Mouse (Mus musculus): ENCODE data around the gene Lrfn4. TPM values are rescaled to one million over a fixed set of nuclear protein-coding genes. Genes with fewer than 3 reads are reported as not detected.
"Not testable (repeated sequence)": the region's sequence is repeated elsewhere in the genome, so short reads cannot be mapped to it uniquely, and the experiment has no call there.

Lrfn4 gene
- polyA plus RNA-seq, 1 experiment from 2014 or later, result 13.3 TPM

- Histone ChIP-seq H3K36me3 (replicated peaks) (no peaks in the 10 kb centered on the region), H3K9ac (no peak overlapping the region), H3K4me3 (replicated peaks) (no peak overlapping the region), H3K27ac (no peak overlapping the region), H3K4me1 (no peaks in the 10 kb centered on the region), H3K4me2 (no peak overlapping the region), H3K27me3 (no peaks in the 10 kb centered on the region), H3K9me3 (no peaks in the 10 kb centered on the region)
- WGBS, result 93% methylated on average over 4 of the region's 4 CpGs
- no peak for ATAC-seq (ENCODE audit: low FRiP score)
Measured at GRCm38 (mm10) chr19:4605654-4606053, 9.8 kb downstream of the Lrfn4 start.

DNA sequence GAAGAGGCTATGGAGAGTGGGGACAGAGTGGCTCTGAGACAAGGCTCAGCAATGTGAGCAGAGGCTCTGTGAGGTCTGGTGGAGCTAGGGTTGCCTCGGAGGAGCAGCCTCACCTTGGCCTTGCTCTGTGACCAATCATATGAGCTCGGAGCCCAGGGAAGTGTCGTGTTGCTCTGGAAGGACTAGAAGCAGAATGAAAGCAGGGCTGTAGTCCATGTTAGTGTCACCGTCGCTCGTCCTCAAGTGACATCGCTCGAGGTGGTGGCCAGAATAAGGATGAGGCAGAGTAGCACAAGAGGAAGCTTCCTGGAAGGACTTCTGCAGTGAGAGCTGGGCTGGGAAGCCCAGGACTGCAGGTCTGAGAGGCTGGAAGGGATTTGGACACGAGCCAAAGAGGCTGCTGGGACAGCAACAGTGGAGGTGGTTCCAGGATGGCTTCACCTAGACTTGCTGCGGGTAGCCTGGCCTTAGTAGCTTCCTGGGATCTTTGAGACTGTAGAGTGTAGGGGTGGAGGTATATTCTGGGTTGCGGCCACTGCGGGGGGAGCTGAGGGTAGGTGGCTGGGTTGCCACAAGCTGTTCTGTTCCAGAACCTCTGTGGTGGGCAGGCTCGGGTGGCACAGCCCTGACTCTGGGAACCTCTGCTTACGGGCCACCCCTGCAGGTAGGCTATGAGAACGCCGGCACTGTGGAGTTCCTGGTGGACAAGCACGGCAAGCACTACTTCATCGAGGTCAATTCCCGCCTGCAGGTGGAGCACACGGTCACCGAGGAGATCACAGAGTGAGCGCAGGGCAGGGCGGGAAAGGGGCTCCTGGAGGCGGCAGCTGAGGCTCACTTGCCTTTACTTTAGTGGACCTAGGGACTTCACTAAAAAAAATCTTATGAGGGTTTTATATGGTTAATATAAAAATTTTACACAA, 11.4 kb downstream of the Lrfn4 start:
- Histone ChIP-seq H3K4me2 (no peak overlapping the region), H3K9me3 (no peaks in the 10 kb centered on the region), H3K4me1 (no peaks in the 10 kb centered on the region), H3K27ac (no peak overlapping the region), H3K4me3 (replicated peaks) (no peak overlapping the region), H3K9ac (no peak overlapping the region), H3K36me3 (replicated peaks) (no peaks in the 10 kb centered on the region), H3K27me3 (no peaks in the 10 kb centered on the region)
- no peak for ATAC-seq (ENCODE audit: low FRiP score)
- 42% methylated on average over 24 of the region's 24 CpGs for WGBS

DNA sequence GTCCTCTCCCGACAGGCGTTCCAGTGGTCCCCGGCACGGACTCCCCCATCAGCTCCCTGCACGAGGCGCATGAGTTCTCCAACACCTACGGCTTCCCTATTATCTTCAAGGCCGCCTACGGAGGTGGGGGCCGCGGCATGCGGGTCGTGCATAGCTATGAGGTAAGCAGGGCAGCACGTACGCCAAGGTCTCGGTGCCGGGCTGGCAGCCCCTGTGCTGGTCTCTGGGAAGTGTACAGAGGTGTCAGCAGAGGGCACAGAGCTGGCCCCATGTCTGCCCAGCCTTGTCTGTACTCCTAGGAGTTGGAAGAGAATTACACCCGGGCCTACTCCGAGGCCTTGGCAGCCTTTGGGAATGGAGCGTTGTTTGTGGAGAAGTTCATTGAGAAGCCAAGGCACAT, 13.0 kb downstream of the Lrfn4 start:
- H3K4me2 ChIP-seq, result no peak overlapping the region
- H3K27ac ChIP-seq, result no peak overlapping the region
- no peak overlapping the region for H3K4me3 ChIP-seq (replicated peaks)
- H3K36me3 ChIP-seq (replicated peaks), result no peaks in the 10 kb centered on the region
- no peak overlapping the region for H3K9ac ChIP-seq
- no peak for ATAC-seq (ENCODE audit: low FRiP score)
- no peaks in the 10 kb centered on the region for H3K9me3 ChIP-seq
- no peaks in the 10 kb centered on the region for H3K27me3 ChIP-seq
- no peaks in the 10 kb centered on the region for H3K4me1 ChIP-seq
- WGBS, result 89% methylated on average over 20 of the region's 20 CpGs

GRCm38 (mm10) chr19:4596071-4596470, 19.4 kb downstream of the Lrfn4 start:
- no peak for ATAC-seq (ENCODE audit: low FRiP score)
- Histone ChIP-seq H3K36me3 (replicated peaks) (no peaks in the 10 kb centered on the region), H3K9ac (no peak overlapping the region), H3K4me3 (replicated peaks) (no peak overlapping the region), H3K4me1 (no peaks in the 10 kb centered on the region), H3K9me3 (no peaks in the 10 kb centered on the region), H3K4me2 (no peak overlapping the region), H3K27me3 (no peaks in the 10 kb centered on the region), H3K27ac (no peak overlapping the region)
- 75% methylated on average over 2 of the region's 2 CpGs for WGBS

DNA sequence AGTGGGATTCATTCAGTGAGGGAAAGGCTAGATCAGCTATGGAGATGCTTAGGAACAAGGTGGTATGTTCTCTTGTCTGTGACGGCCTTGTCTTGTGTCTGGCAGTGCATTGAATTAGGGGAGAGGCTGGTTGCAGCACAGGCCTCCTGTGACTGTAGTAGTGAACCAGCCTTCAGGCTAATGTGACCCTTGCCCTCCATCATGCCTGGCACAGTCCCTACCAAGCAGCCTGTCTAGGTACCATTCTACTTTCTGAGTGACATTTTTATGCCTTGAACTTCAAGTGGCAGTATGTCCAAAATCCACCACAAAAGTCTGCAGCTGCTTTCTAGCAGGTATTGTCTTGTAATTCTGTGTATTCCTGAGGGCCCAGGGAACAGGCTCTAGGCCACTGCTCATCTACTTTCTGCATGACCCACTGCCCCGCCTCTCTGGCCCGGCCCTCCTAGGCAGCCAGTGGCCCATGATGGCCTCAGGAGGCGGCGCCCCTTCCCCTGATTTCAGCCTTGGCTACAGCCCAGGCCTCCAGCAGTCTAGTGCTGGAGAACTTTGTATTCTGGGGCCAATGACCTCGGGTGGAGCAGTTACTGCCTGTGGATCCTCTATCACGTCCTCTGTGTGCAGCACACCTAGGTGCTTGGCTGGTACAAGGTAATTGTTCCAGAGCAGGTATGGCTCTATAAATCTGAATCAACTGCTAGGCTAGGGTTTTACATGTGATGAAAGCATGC, 21.5 kb downstream of the Lrfn4 start:
- 60% methylated on average over 7 of the region's 7 CpGs for WGBS
- Histone ChIP-seq H3K9ac (no peak overlapping the region), H3K9me3 (no peaks in the 10 kb centered on the region), H3K4me1 (no peaks in the 10 kb centered on the region), H3K27me3 (no peaks in the 10 kb centered on the region), H3K27ac (no peak overlapping the region), H3K36me3 (replicated peaks) (no peaks in the 10 kb centered on the region), H3K4me3 (replicated peaks) (no peak overlapping the region), H3K4me2 (no peak overlapping the region)
- ATAC-seq (ENCODE audit: low FRiP score), result no peak

- no peak overlapping the region for H3K9ac ChIP-seq
- H3K27ac ChIP-seq, result no peak overlapping the region
- no peaks in the 10 kb centered on the region for H3K36me3 ChIP-seq (replicated peaks)
- no peak overlapping the region for H3K4me2 ChIP-seq
- no peaks in the 10 kb centered on the region for H3K9me3 ChIP-seq
- ATAC-seq (ENCODE audit: low FRiP score), result no peak
- H3K27me3 ChIP-seq, result no peaks in the 10 kb centered on the region
- 97% methylated on average over 3 of the region's 3 CpGs for WGBS
- H3K4me3 ChIP-seq (replicated peaks), result no peak overlapping the region
- H3K4me1 ChIP-seq, result no peaks in the 10 kb centered on the region
Measured at GRCm38 (mm10) chr19:4590025-4590424, 25.4 kb downstream of the Lrfn4 start.

DNA sequence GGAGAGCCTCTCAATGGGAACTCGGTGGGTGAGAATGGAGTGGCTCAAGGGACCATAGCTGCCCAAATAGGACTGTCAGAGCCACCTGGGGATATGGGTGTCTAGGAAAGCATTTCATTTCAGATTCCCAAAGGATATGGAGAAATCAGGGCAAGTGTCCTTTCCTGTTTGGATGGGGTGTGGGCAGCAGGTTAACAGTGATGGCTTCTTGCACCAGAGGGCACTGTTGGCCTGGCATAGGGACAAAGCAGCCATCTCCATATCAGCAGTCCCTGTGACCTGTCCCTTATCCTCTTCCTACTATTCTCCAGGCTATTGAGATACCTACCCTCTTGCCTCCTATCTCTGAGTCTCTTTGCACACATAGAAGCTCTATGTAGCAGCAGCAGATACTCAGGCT, 26.4 kb downstream of the Lrfn4 start:
- Histone ChIP-seq H3K9me3 (no peaks in the 10 kb centered on the region), H3K9ac (no peak overlapping the region), H3K36me3 (replicated peaks) (no peaks in the 10 kb centered on the region), H3K4me1 (no peaks in the 10 kb centered on the region), H3K4me3 (replicated peaks) (no peak overlapping the region), H3K4me2 (no peak overlapping the region), H3K27ac (no peak overlapping the region), H3K27me3 (no peaks in the 10 kb centered on the region)
- ATAC-seq (ENCODE audit: low FRiP score), result no peak
- WGBS, result 65% methylated on average over 1 of the region's 1 CpGs

DNA sequence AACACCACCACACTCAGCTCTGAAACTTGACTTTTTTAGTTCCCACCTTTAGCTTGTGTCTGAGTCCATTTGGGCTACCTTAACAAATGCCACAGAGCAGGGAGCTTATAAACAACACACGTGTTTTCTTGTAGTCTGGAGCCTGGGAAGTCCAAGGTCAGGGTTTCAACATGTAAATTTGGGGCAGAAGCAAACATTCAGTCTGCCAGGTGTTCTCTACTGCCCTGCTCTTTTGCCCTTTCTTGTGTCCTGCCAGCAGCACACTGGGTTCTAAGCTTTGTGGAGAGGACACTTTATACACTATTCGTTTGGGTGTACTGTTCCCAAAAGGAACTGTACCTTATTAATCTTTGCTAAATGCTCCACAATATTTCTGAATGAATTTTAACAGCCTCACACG, 27.0 kb downstream of the Lrfn4 start:
- Histone ChIP-seq H3K4me3 (replicated peaks) (no peak overlapping the region), H3K9ac (no peak overlapping the region), H3K27me3 (no peaks in the 10 kb centered on the region), H3K36me3 (replicated peaks) (no peaks in the 10 kb centered on the region), H3K4me1 (no peaks in the 10 kb centered on the region), H3K9me3 (no peaks in the 10 kb centered on the region), H3K27ac (no peak overlapping the region), H3K4me2 (no peak overlapping the region)
- ATAC-seq (ENCODE audit: low FRiP score), result no peak
- WGBS, result 75% methylated on average over 3 of the region's 3 CpGs

GRCm38 (mm10) chr19:4587426-4587825, 28.0 kb downstream of the Lrfn4 start:
- Histone ChIP-seq H3K9ac (no peak overlapping the region), H3K4me2 (no peak overlapping the region), H3K9me3 (no peaks in the 10 kb centered on the region), H3K27ac (no peak overlapping the region), H3K4me1 (no peaks in the 10 kb centered on the region), H3K4me3 (replicated peaks) (no peak overlapping the region), H3K27me3 (no peaks in the 10 kb centered on the region), H3K36me3 (replicated peaks) (no peaks in the 10 kb centered on the region)
- ATAC-seq (ENCODE audit: low FRiP score), result no peak
- 52% methylated on average over 2 of the region's 2 CpGs for WGBS

GRCm38 (mm10) chr19:4586783-4587182, 28.7 kb downstream of the Lrfn4 start:
- not testable (repeated sequence) for H3K4me2 ChIP-seq; H3K9ac ChIP-seq; H3K9me3 ChIP-seq; H3K4me1 ChIP-seq; H3K4me3 ChIP-seq (replicated peaks); H3K36me3 ChIP-seq (replicated peaks); ATAC-seq (ENCODE audit: low FRiP score); H3K27ac ChIP-seq; H3K27me3 ChIP-seq

GRCm38 (mm10) chr19:4583856-4584255, 31.6 kb downstream of the Lrfn4 start:
- H3K36me3 ChIP-seq (replicated peaks), result no peaks in the 10 kb centered on the region
- no peak overlapping the region for H3K4me2 ChIP-seq
- no peak overlapping the region for H3K4me3 ChIP-seq (replicated peaks)
- ATAC-seq (ENCODE audit: low FRiP score), result no peak
- WGBS, result 67% methylated on average over 2 of the region's 2 CpGs
- no peak overlapping the region for H3K9ac ChIP-seq
- H3K27ac ChIP-seq, result no peak overlapping the region
- no peaks in the 10 kb centered on the region for H3K27me3 ChIP-seq
- H3K4me1 ChIP-seq, result no peaks in the 10 kb centered on the region
- no peaks in the 10 kb centered on the region for H3K9me3 ChIP-seq

DNA sequence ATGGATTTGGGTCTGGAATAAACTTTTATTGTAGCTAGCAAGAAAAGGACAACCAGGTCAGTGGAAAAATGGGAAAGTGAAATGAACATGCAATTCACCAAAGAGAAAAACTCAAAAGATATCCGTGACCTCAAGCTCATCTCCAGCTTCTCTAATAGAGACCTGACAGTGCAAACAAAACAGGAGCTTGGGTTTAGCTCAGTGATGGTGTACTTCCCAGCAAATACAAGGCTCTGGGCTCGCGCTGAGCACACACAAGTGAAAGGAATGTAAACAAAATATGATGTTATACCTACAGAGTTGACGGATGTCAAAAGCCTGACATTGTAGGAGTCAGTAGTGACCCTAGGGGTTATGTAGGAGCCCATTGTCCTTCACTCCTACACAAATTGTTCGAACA, 36.2 kb downstream of the Lrfn4 start:
- Histone ChIP-seq H3K4me2 (no peak overlapping the region), H3K4me1 (no peaks in the 10 kb centered on the region), H3K9ac (no peak overlapping the region), H3K36me3 (replicated peaks) (no peaks in the 10 kb centered on the region), H3K9me3 (no peaks in the 10 kb centered on the region), H3K4me3 (replicated peaks) (no peak overlapping the region), H3K27ac (no peak overlapping the region), H3K27me3 (no peaks in the 10 kb centered on the region)
- WGBS, result 84% methylated on average over 5 of the region's 5 CpGs
- no peak for ATAC-seq (ENCODE audit: low FRiP score)

DNA sequence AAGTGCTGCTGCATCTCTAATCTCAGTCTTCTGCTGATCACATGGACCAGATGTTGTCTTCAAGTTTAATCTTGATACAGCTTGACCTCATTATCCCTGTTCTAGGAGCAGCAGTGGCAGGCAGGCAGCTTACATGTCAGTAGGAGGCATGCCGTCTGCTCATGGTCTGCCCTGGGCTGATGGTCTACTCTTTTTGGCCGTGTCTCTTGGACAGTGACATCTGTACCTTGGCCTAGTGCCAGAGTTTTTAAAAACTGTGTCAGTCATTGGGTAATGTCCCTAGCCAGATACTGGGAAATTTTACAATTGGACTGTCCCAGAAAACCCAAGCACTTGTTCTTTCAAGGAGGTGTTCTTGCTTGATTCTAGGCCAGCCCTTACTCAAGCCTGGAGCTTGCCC, 36.7 kb downstream of the Lrfn4 start:
- Histone ChIP-seq H3K36me3 (replicated peaks) (no peaks in the 10 kb centered on the region), H3K4me2 (no peak overlapping the region)
- WGBS, result 70% methylated on average over 2 of the region's 2 CpGs

More for the DNA sequence above, 36.7 kb downstream of the Lrfn4 start:
- Histone ChIP-seq H3K27ac (no peak overlapping the region), H3K4me3 (replicated peaks) (no peak overlapping the region), H3K9ac (no peak overlapping the region), H3K9me3 (no peaks in the 10 kb centered on the region), H3K4me1 (no peaks in the 10 kb centered on the region), H3K27me3 (no peaks in the 10 kb centered on the region)
- no peak for ATAC-seq (ENCODE audit: low FRiP score)
